Mouse (Mus musculus): ENCODE measurements around the gene H2al1m.
"Not testable (repeated sequence)": the region's sequence is repeated elsewhere in the genome, so short reads cannot be mapped to it uniquely, and the experiment has no call there.

DNA sequence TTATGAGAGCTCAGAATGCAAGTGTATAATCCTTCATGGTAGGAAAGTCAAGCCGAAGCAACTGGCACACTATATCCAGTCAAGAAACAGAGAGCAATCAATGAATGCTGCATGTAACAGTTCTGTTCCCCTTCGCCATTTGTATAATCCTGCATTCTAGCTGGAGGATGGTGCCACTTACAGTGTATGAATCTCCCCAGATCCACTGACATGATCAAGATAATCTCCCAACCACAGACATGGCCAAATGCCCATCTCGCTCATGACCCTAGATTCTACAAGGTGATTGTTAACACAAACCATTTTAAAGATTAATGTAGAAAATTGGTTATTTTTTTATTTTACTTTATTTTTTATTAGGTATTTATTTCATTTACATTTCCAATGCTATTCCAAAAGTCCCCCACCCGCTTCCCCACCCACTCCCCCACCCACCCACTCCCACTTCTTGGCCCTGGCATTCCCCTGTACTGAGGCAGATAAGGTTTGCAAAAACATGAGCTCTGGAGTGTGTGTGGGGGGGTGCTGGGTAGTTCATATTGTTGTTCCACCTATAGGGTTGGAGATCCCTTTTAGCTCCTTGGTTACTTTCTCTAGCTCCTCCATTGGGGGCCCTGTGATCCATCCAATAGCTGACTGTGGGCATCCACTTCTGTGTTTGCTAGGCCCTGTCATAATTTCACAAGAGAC, 9.7 kb downstream of the H2al1m start:
- not testable (repeated sequence) for TF ChIP-seq POLR2A (IDR thresholded peaks at IDR 0.05; ENCODE audit: insufficient read length, low read depth); POLR2AphosphoS2 (IDR thresholded peaks at IDR 0.05; ENCODE audit: insufficient read length, low read depth); E2F4 (IDR thresholded peaks at IDR 0.05; ENCODE audit: insufficient read depth); MAX (IDR thresholded peaks at IDR 0.05; ENCODE audit: low read depth); CEBPB (IDR thresholded peaks at IDR 0.05; ENCODE audit: insufficient read depth, poor library complexity, severe bottlenecking); MYOD1 (IDR thresholded peaks at IDR 0.05; ENCODE audit: control insufficient read depth in 1 of 3, insufficient read length in 2 of 3, low read depth in 2 of 3); USF1 (IDR thresholded peaks at IDR 0.05; ENCODE audit: low read depth); TCF12 (IDR thresholded peaks at IDR 0.05; ENCODE audit: insufficient read depth, poor library complexity, severe bottlenecking); TCF3 (IDR thresholded peaks at IDR 0.05; ENCODE audit: insufficient read length, low read depth)
